Mouse (Mus musculus) lung, postnatal 4 days (tissue): ENCODE results near the gene Mrpl37.
"Not testable (repeated sequence)": the region's sequence is repeated elsewhere in the genome, so short reads cannot be mapped to it uniquely, and the experiment has no call there.

ENCODE experiments used
- DNase-seq, 2 experiments: peaks; one replicate each; pipeline ENCODE4 v3.0.0; 2021

Gene Mrpl37

GRCm38 (mm10) chr4:107066252-107067124, at the start of gene Mrpl37, which contains the start of gene Cyb5rl:
Gene Mrpl37, minus strand, starts transcription at chr4:107066868.
Gene Cyb5rl, plus strand, starts transcription at chr4:107066988.
- DNase-seq, result peak; percentile 95 to 98

GRCm38 (mm10) chr4:107114278-107114677, 47.6 kb upstream of the Mrpl37 start:
- DNase-seq, result no peak

GRCm38 (mm10) chr4:107109181-107109580, 42.5 kb upstream of the Mrpl37 start:
- not testable (repeated sequence) for DNase-seq

GRCm38 (mm10) chr4:107108291-107108731, 41.6 kb upstream of the Mrpl37 start:
- no peak for DNase-seq

- DNase-seq, result no peak
Measured at GRCm38 (mm10) chr4:107106777-107107176, 40.1 kb upstream of the Mrpl37 start.

GRCm38 (mm10) chr4:107102220-107102619, 35.6 kb upstream of the Mrpl37 start:
- no peak for DNase-seq

- DNase-seq, result no peak
Measured at GRCm38 (mm10) chr4:107098791-107099525, 32.3 kb upstream of the Mrpl37 start.

GRCm38 (mm10) chr4:107098375-107098774, 31.7 kb upstream of the Mrpl37 start:
- DNase-seq, result no peak

GRCm38 (mm10) chr4:107097871-107098270, 31.2 kb upstream of the Mrpl37 start:
- no peak for DNase-seq

- no peak for DNase-seq
Measured at GRCm38 (mm10) chr4:107096841-107097373, 30.2 kb upstream of the Mrpl37 start, which contains the start of gene Cdcp2. Gene Cdcp2, plus strand, starts transcription at chr4:107096891.

- no peak for DNase-seq
Measured at GRCm38 (mm10) chr4:107096043-107096442, 29.4 kb upstream of the Mrpl37 start.

- DNase-seq, result no peak
Measured at GRCm38 (mm10) chr4:107094484-107095187, 28.0 kb upstream of the Mrpl37 start.

GRCm38 (mm10) chr4:107091696-107092095, 25.0 kb upstream of the Mrpl37 start:
- DNase-seq, result no peak

GRCm38 (mm10) chr4:107084858-107085257, 18.2 kb upstream of the Mrpl37 start:
- DNase-seq, result no peak

- DNase-seq, result no peak
Measured at GRCm38 (mm10) chr4:107084343-107084742, 17.7 kb upstream of the Mrpl37 start.

- DNase-seq, result no peak
Measured at GRCm38 (mm10) chr4:107083126-107083525, 16.5 kb upstream of the Mrpl37 start.

- DNase-seq, result no peak
Measured at GRCm38 (mm10) chr4:107082185-107082584, 15.5 kb upstream of the Mrpl37 start.

- DNase-seq, result no peak
Measured at GRCm38 (mm10) chr4:107079716-107080115, 13.0 kb upstream of the Mrpl37 start.

- DNase-seq, result no peak
Measured at GRCm38 (mm10) chr4:107078894-107079293, 12.2 kb upstream of the Mrpl37 start.

GRCm38 (mm10) chr4:107075456-107075855, 8.8 kb upstream of the Mrpl37 start:
- DNase-seq, result no peak

GRCm38 (mm10) chr4:107072343-107072742, 5.7 kb upstream of the Mrpl37 start:
- DNase-seq, result no peak

- DNase-seq, result peak; percentile 52 to 54
Measured at GRCm38 (mm10) chr4:107067151-107067840, 628 bp upstream of the Mrpl37 start.
